Mouse (Mus musculus) midbrain, embryonic 14.5 days (tissue): ENCODE results near the gene Slc7a14. TPM values are rescaled to one million over a fixed set of nuclear protein-coding genes. Genes with fewer than 3 reads are reported as not detected.
A peak's percentile ranks its signal among the peaks of the same experiment; 100 is the strongest.

ENCODE experiments used
- ATAC-seq: fragments of 200-750 bp; cut with Nextera tagmentation; 2 replicates; pipeline ENCODE4 v1.8.0; 2017; ENCODE audit warnings: moderate number of reproducible peaks, moderate library complexity; ENCODE audit not compliant: low FRiP score, low TSS enrichment
- DNase-seq: peaks from one replicate; pipeline ENCODE4 v3.0.0-alpha.2; 2015
- H3K27ac ChIP-seq: fragments of 300-500 bp; sonication (generic); replicated peaks from 2 replicates; pipeline ENCODE4 v1.5.1; 2014; ENCODE audit warnings: mild to moderate bottlenecking, low read depth, low read length, moderate library complexity
- H3K27me3 ChIP-seq: fragments of 300-500 bp; sonication (generic); 2 replicates; pipeline ENCODE4 v1.6.1; 2014; ENCODE audit warnings: low read length, control low read depth, mixed read lengths; ENCODE audit not compliant: control insufficient read depth, insufficient read depth
- H3K36me3 ChIP-seq: fragments of 300-500 bp; sonication (generic); 2 replicates; pipeline ENCODE4 v1.6.1; 2014; ENCODE audit warnings: low read length, control low read depth; ENCODE audit not compliant: control insufficient read depth, insufficient read depth
- H3K4me1 ChIP-seq: fragments of 300-500 bp; sonication (generic); 2 replicates; pipeline ENCODE4 v1.6.1; 2014; ENCODE audit warnings: mild to moderate bottlenecking, antibody characterized with exemption, low read length, control low read depth; ENCODE audit not compliant: control insufficient read depth, insufficient read depth
- H3K4me2 ChIP-seq: fragments of 300-500 bp; sonication (generic); 2 replicates; pipeline ENCODE4 v1.6.1; 2014; ENCODE audit warnings: mild to moderate bottlenecking, low read length, moderate library complexity
- H3K4me3 ChIP-seq: fragments of 300-500 bp; sonication (generic); replicated peaks from 2 replicates; pipeline ENCODE4 v1.5.1; 2014; ENCODE audit warnings: low read depth, low read length
- H3K9ac ChIP-seq: fragments of 300-500 bp; sonication (generic); replicated peaks from 2 replicates; pipeline ENCODE4 v1.6.1; 2014; ENCODE audit warnings: mild to moderate bottlenecking, low read length, moderate library complexity
- H3K9me3 ChIP-seq: fragments of 300-500 bp; sonication (generic); 2 replicates; pipeline ENCODE4 v1.6.1; 2016; ENCODE audit warnings: low read length, control low read depth, mixed read lengths; ENCODE audit not compliant: control insufficient read depth
- WGBS: fragments of 180-500 bp; shearing (Covaris S2); extraction: QIAGEN DNeasy Blood & Tissue Kit; methylation state at CpG from one replicate; pipeline ENCODE4 v1.1.7; 2014; 5-methylcytosine and 5-hydroxymethylcytosine counted together
- polyA plus RNA-seq: library from polyadenylated mRNA; unstranded; fragments of >200 nt; fragmentation: Nextera tagmentation; extraction: Ambion mirVana; gene quantifications from 2 replicates; pipeline ENCODE4 v1.2.1, GENCODE M21; 2014

Slc7a14 gene
- polyA plus RNA-seq, 1 experiment from 2014 or later, result 6.4 TPM

- H3K27me3 ChIP-seq, result no peaks in the 10 kb centered on the region
- WGBS, result 92% methylated on average over 7 of the region's 7 CpGs
- DNase-seq (no peak), ATAC-seq (no peak)
- no peak overlapping the region for H3K4me2 ChIP-seq
- H3K27ac ChIP-seq, result no peak overlapping the region
- H3K4me3 ChIP-seq, result no peak overlapping the region
- H3K4me1 ChIP-seq, result no peaks in the 10 kb centered on the region
- H3K9me3 ChIP-seq, result no peaks in the 10 kb centered on the region
- no peak overlapping the region for H3K9ac ChIP-seq
- H3K36me3 ChIP-seq, result 0 out of 2 replicates have a peak, but pooled peaks cover 2% of the 10 kb centered on the region
These were observed 55.8 kb downstream of the Slc7a14 start for GRCm38 (mm10) chr3:31254427-31254826.

- Histone ChIP-seq H3K4me1 (no peaks in the 10 kb centered on the region), H3K4me2 (no peak overlapping the region), H3K36me3 (0 out of 2 replicates have a peak, but pooled peaks cover 2% of the 10 kb centered on the region), H3K9ac (no peak overlapping the region), H3K4me3 (no peak overlapping the region), H3K27ac (no peak overlapping the region), H3K27me3 (no peaks in the 10 kb centered on the region), H3K9me3 (no peaks in the 10 kb centered on the region)
- 91% methylated on average over 9 of the region's 9 CpGs for WGBS
- ATAC-seq (no peak), DNase-seq (no peak)
These were observed 56.3 kb downstream of the Slc7a14 start for GRCm38 (mm10) chr3:31253862-31254261.

GRCm38 (mm10) chr3:31252566-31252965, 57.6 kb downstream of the Slc7a14 start:
- 82% methylated on average over 3 of the region's 3 CpGs for WGBS
- Histone ChIP-seq H3K27ac (no peak overlapping the region), H3K4me1 (no peaks in the 10 kb centered on the region), H3K27me3 (no peaks in the 10 kb centered on the region), H3K4me3 (no peak overlapping the region), H3K4me2 (no peak overlapping the region), H3K9ac (no peak overlapping the region), H3K9me3 (no peaks in the 10 kb centered on the region), H3K36me3 (0 out of 2 replicates have a peak, but pooled peaks cover 1% of the 10 kb centered on the region)
- DNase-seq, result no peak
- no peak for ATAC-seq

GRCm38 (mm10) chr3:31243478-31243877, 66.7 kb downstream of the Slc7a14 start:
- no peak for ATAC-seq
- Histone ChIP-seq H3K4me2 (no peak overlapping the region), H3K4me1 (no peaks in the 10 kb centered on the region), H3K9me3 (no peaks in the 10 kb centered on the region), H3K27me3 (no peaks in the 10 kb centered on the region), H3K4me3 (no peak overlapping the region), H3K27ac (no peak overlapping the region), H3K9ac (no peak overlapping the region), H3K36me3 (0 out of 2 replicates have a peak, but pooled peaks cover 2% of the 10 kb centered on the region)
- DNase-seq, result no peak
- WGBS, result 64% methylated on average over 1 of the region's 1 CpGs

GRCm38 (mm10) chr3:31240840-31241239, 69.3 kb downstream of the Slc7a14 start:
- H3K4me1 ChIP-seq, result no peaks in the 10 kb centered on the region
- H3K9ac ChIP-seq, result no peak overlapping the region
- no peak for DNase-seq
- WGBS, result 82% methylated on average over 8 of the region's 8 CpGs
- H3K27ac ChIP-seq, result no peak overlapping the region
- H3K9me3 ChIP-seq, result no peaks in the 10 kb centered on the region
- no peak for ATAC-seq
- H3K36me3 ChIP-seq, result 0 out of 2 replicates have a peak, but pooled peaks cover 6% of the 10 kb centered on the region
- H3K27me3 ChIP-seq, result no peaks in the 10 kb centered on the region
- H3K4me3 ChIP-seq, result no peak overlapping the region
- no peak overlapping the region for H3K4me2 ChIP-seq

- no peak for ATAC-seq
- no peak overlapping the region for H3K4me2 ChIP-seq
- H3K36me3 ChIP-seq, result 0 out of 2 replicates have a peak, but pooled peaks cover 6% of the 10 kb centered on the region
- no peak overlapping the region for H3K4me3 ChIP-seq
- H3K27me3 ChIP-seq, result no peaks in the 10 kb centered on the region
- no peak overlapping the region for H3K9ac ChIP-seq
- no peak overlapping the region for H3K27ac ChIP-seq
- no peaks in the 10 kb centered on the region for H3K9me3 ChIP-seq
- 89% methylated on average over 3 of the region's 3 CpGs for WGBS
- no peaks in the 10 kb centered on the region for H3K4me1 ChIP-seq
- no peak for DNase-seq
These were observed 70.5 kb downstream of the Slc7a14 start for GRCm38 (mm10) chr3:31239645-31240044.

GRCm38 (mm10) chr3:31237936-31238335, 72.2 kb downstream of the Slc7a14 start:
- no peaks in the 10 kb centered on the region for H3K27me3 ChIP-seq
- H3K27ac ChIP-seq, result no peak overlapping the region

GRCm38 (mm10) chr3:31236146-31236545, 74.0 kb downstream of the Slc7a14 start:
- Histone ChIP-seq H3K4me2 (no peak overlapping the region), H3K9me3 (no peaks in the 10 kb centered on the region), H3K4me3 (no peak overlapping the region), H3K9ac (no peak overlapping the region), H3K4me1 (no peaks in the 10 kb centered on the region), H3K36me3 (0 out of 2 replicates have a peak, but pooled peaks cover 6% of the 10 kb centered on the region), H3K27ac (no peak overlapping the region), H3K27me3 (no peaks in the 10 kb centered on the region)
- ATAC-seq (no peak), DNase-seq (no peak)
- WGBS, result 90% methylated on average over 3 of the region's 3 CpGs

More at GRCm38 (mm10) chr3:31237936-31238335, 72.2 kb downstream of the Slc7a14 start:
- no peak for ATAC-seq
- Histone ChIP-seq H3K4me3 (no peak overlapping the region), H3K4me2 (no peak overlapping the region), H3K9me3 (no peaks in the 10 kb centered on the region), H3K4me1 (no peaks in the 10 kb centered on the region), H3K36me3 (0 out of 2 replicates have a peak, but pooled peaks cover 6% of the 10 kb centered on the region), H3K9ac (no peak overlapping the region)
- peak; percentile 20 for DNase-seq
- 43% methylated on average over 3 of the region's 3 CpGs for WGBS

- H3K27ac ChIP-seq, result no peak overlapping the region
- no peak overlapping the region for H3K9ac ChIP-seq
- H3K36me3 ChIP-seq, result 0 out of 2 replicates have a peak, but pooled peaks cover 9% of the 10 kb centered on the region
- no peak overlapping the region for H3K4me3 ChIP-seq
- DNase-seq (no peak), ATAC-seq (no peak)
- no peak overlapping the region for H3K4me2 ChIP-seq
- no peaks in the 10 kb centered on the region for H3K4me1 ChIP-seq
- H3K9me3 ChIP-seq, result no peaks in the 10 kb centered on the region
- H3K27me3 ChIP-seq, result no peaks in the 10 kb centered on the region
- WGBS, result 89% methylated on average over 7 of the region's 7 CpGs
These were observed 75.8 kb downstream of the Slc7a14 start for GRCm38 (mm10) chr3:31234356-31234755.
